Mouse (Mus musculus): ENCODE results near the gene Rffl.

DNA sequence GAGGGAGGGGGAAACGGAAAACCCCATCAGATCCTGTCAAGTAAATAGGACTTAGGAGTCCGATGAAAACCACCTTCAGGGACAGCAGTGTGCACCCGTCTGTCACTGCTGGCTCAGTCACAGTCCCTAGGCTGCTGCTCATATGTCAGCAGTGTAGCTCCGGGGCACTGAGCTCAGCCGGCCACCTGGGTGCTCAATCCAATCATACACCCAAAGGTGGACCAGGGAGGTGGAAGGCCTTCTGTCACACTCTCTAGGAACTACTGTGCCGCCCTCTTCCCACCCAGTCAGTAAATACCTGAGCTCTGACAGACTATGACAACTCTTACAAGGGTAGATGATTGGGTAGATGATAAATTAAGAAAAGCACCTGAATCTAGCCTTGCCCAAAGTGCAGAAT, 10.3 kb downstream of the Rffl start:
- TF ChIP-seq POLR2A (IDR thresholded peaks at IDR 0.05; ENCODE audit: insufficient read depth, low read length) (no peak), CTCF (IDR thresholded peaks at IDR 0.05; ENCODE audit: low read depth, low read length) (no peak), EP300 (IDR thresholded peaks at IDR 0.05; ENCODE audit: insufficient read depth, low read depth, low read length) (no peak)

All from ES-Bruce4 (cell line).